Mouse (Mus musculus): ENCODE results near the gene Ppp4r1. TPM values are rescaled to one million over a fixed set of nuclear protein-coding genes. Genes with fewer than 3 reads are reported as not detected.

Gene Ppp4r1
- total and polyA plus RNA-seq, 3 experiments, result 12.9 to 17.1 (median 13.6) TPM

DNA sequence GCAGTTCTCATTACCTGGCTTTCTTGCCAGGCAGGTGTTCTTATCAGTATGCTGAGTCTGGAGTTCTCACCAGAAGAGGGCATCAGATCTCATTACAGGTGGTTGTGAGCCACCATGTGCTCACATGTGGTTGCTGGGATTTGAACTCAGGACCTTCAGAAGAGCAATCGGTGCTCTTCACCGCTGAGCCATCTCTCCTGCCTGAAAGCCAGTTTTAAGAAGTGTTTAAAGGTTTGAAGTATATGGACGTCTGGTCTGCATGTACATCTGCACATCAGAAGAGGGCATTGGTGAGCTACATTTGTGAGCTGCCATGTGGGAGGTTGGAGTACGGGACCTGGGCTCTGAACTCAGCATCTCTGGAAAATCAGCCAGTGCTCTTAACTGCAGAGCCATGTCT lies 8.8 kb upstream of the Ppp4r1 start:
- H3K4me3 ChIP-seq (replicated peaks in 1 of 3; ENCODE audit: low read depth in 2 of 3, low read length in 2 of 3, poor library complexity in 1 of 3), result no peak overlapping the region
- in situ Hi-C loops (cut with MboI; ENCODE audit: low pct_ligation_motif_present, low pct_unique_long_range_greater_than_20kb, low sequenced_read_pairs) (no loop called here), dilution Hi-C loops (cut with MboI; ENCODE audit: extremely low pct_ligation_motif_present, extremely low pct_unique_long_range_greater_than_20kb, low sequenced_read_pairs) (no loop called here)
- H3K27ac ChIP-seq (ENCODE audit: insufficient read depth, low read depth), result no peak overlapping the region
- H3K79me2 ChIP-seq (replicated peaks; ENCODE audit: control insufficient read depth, extremely low read depth, insufficient read depth, poor library complexity, severe bottlenecking), result no peaks in the 10 kb centered on the region
- peaks cover 8 to 18% of the 10 kb centered on the region in 2 experiments; a peak in 3 of 4 replicates for H3K4me1 ChIP-seq (ENCODE audit: control insufficient read depth in 1 of 2, insufficient read depth in 2 of 2)
- H3K27me3 ChIP-seq (replicated peaks), result no peaks in the 10 kb centered on the region
- no peaks in the 10 kb centered on the region for H3K9me3 ChIP-seq (replicated peaks; ENCODE audit: low read length)
- TF ChIP-seq RAD21 (IDR thresholded peaks at IDR 0.05; ENCODE audit: low read depth, low read length) (peak; percentile 40), MYC (IDR thresholded peaks at IDR 0.05; ENCODE audit: low read depth, low read length) (peak; percentile 56; the same call in 1 of the 2 replicates), BHLHE40 (IDR thresholded peaks at IDR 0.05; ENCODE audit: low read depth, low read length) (0 out of 2 replicates have a peak, but pooled peaks have one; percentile 10), ELF1 (IDR thresholded peaks at IDR 0.05; ENCODE audit: low read depth, low read length) (no peak), SMC3 (IDR thresholded peaks at IDR 0.05; ENCODE audit: low read depth, low read length) (peak; percentile 15), MAX (IDR thresholded peaks at IDR 0.05; ENCODE audit: low read length) (0 out of 2 replicates have a peak, but pooled peaks have one; percentile 47), GABPA (IDR thresholded peaks at IDR 0.05; ENCODE audit: insufficient replicate concordance, low read depth, low read length) (no peak), CTCF (conservative IDR thresholded peaks at IDR 0.05 in 1 of 2, IDR thresholded peaks at IDR 0.05 in 1 of 2; ENCODE audit: low read depth in 2 of 2, low read length in 2 of 2) (peak in 1 of 2 experiments; percentile 54; a peak in 2 of 4 replicates)
- no peak overlapping the region for H3K9ac ChIP-seq (ENCODE audit: insufficient read depth, low read depth)
- no peaks in the 10 kb centered on the region for H3K36me3 ChIP-seq (replicated peaks in 1 of 2; ENCODE audit: control insufficient read depth in 1 of 2, insufficient read depth in 1 of 2, low read length in 1 of 2)
- no peak overlapping the region for H3K4me2 ChIP-seq (ENCODE audit: insufficient read depth, low read depth, poor library complexity, severe bottlenecking)
- no peak for DNase-seq (ENCODE audit: extremely low read depth)

GRCm38 (mm10) chr17:65774439-65774838 lies 7.9 kb upstream of the Ppp4r1 start:
- no peak overlapping the region for H3K4me3 ChIP-seq (replicated peaks in 1 of 3; ENCODE audit: low read depth in 2 of 3, low read length in 2 of 3, poor library complexity in 1 of 3)
- no peak overlapping the region for H3K9ac ChIP-seq (ENCODE audit: insufficient read depth, low read depth)
- no peaks in the 10 kb centered on the region for H3K9me3 ChIP-seq (replicated peaks; ENCODE audit: low read length)
- no peak for DNase-seq (ENCODE audit: extremely low read depth)
- no peaks in the 10 kb centered on the region for H3K36me3 ChIP-seq (replicated peaks in 1 of 2; ENCODE audit: control insufficient read depth in 1 of 2, insufficient read depth in 1 of 2, low read length in 1 of 2)
- no peaks in the 10 kb centered on the region for H3K27me3 ChIP-seq (replicated peaks)
- no peak overlapping the region for H3K27ac ChIP-seq (ENCODE audit: insufficient read depth, low read depth)
- in situ Hi-C loops (cut with MboI; ENCODE audit: low pct_ligation_motif_present, low pct_unique_long_range_greater_than_20kb, low sequenced_read_pairs), result no loop called here
- dilution Hi-C loops (cut with MboI; ENCODE audit: extremely low pct_ligation_motif_present, extremely low pct_unique_long_range_greater_than_20kb, low sequenced_read_pairs), result no loop called here
- no peak for TF ChIP-seq MAFK (IDR thresholded peaks at IDR 0.05; ENCODE audit: insufficient replicate concordance, low read length)
- TF ChIP-seq TCF12 (IDR thresholded peaks at IDR 0.05; ENCODE audit: low read depth, low read length), result no peak
- no peak for TF ChIP-seq MYC (IDR thresholded peaks at IDR 0.05; ENCODE audit: low read depth, low read length)
- no peak for TF ChIP-seq POLR2AphosphoS2 (IDR thresholded peaks at IDR 0.05; ENCODE audit: low read depth, low read length)
- no peak for TF ChIP-seq IRF4 (IDR thresholded peaks at IDR 0.05; ENCODE audit: low read depth, low read length)
- TF ChIP-seq USF2 (conservative IDR thresholded peaks at IDR 0.05; ENCODE audit: low read depth, low read length), result no peak
- TF ChIP-seq MAZ (IDR thresholded peaks at IDR 0.05; ENCODE audit: low read depth, low read length), result no peak
- no peak for TF ChIP-seq GABPA (IDR thresholded peaks at IDR 0.05; ENCODE audit: insufficient replicate concordance, low read depth, low read length)
- TF ChIP-seq SIN3A (IDR thresholded peaks at IDR 0.05; ENCODE audit: low read length), result no peak
- TF ChIP-seq NELFE (IDR thresholded peaks at IDR 0.05; ENCODE audit: low read depth, low read length), result no peak
- TF ChIP-seq CHD1 (IDR thresholded peaks at IDR 0.05; ENCODE audit: low read depth, low read length), result no peak
- no peak for TF ChIP-seq NRF1 (IDR thresholded peaks at IDR 0.05; ENCODE audit: low read depth, low read length)
- no peak for TF ChIP-seq EP300 (IDR thresholded peaks at IDR 0.05; ENCODE audit: low read length)
- no peak for TF ChIP-seq KAT2A (IDR thresholded peaks at IDR 0.05; ENCODE audit: insufficient replicate concordance, low read length)
- no peak for TF ChIP-seq RAD21 (IDR thresholded peaks at IDR 0.05; ENCODE audit: low read depth, low read length)
- TF ChIP-seq POLR2A (IDR thresholded peaks at IDR 0.05; ENCODE audit: low read depth, low read length), result no peak
- no peak for TF ChIP-seq ZNF384 (IDR thresholded peaks at IDR 0.05; ENCODE audit: low read depth, low read length)
- TF ChIP-seq CTCF (conservative IDR thresholded peaks at IDR 0.05 in 1 of 2, IDR thresholded peaks at IDR 0.05 in 1 of 2; ENCODE audit: low read depth in 2 of 2, low read length in 2 of 2), result no peak
- TF ChIP-seq RCOR1 (conservative IDR thresholded peaks at IDR 0.05; ENCODE audit: low read depth, low read length), result no peak
- TF ChIP-seq E2F4 (IDR thresholded peaks at IDR 0.05; ENCODE audit: insufficient replicate concordance, low read depth, low read length), result no peak
- H3K79me2 ChIP-seq (replicated peaks; ENCODE audit: control insufficient read depth, extremely low read depth, insufficient read depth, poor library complexity, severe bottlenecking), result no peaks in the 10 kb centered on the region
- no peak overlapping the region for H3K4me2 ChIP-seq (ENCODE audit: insufficient read depth, low read depth, poor library complexity, severe bottlenecking)
- peaks cover 8 to 14% of the 10 kb centered on the region in 2 experiments; a peak in 3 of 4 replicates for H3K4me1 ChIP-seq (ENCODE audit: control insufficient read depth in 1 of 2, insufficient read depth in 2 of 2)
